Mouse (Mus musculus): ENCODE results near the gene Actr1b. TPM values are rescaled to one million over a fixed set of nuclear protein-coding genes. Genes with fewer than 3 reads are reported as not detected.
"Not testable (repeated sequence)": the region's sequence is repeated elsewhere in the genome, so short reads cannot be mapped to it uniquely, and the experiment has no call there.

Gene Actr1b
- polyA plus RNA-seq, 1 experiment = 111 TPM

- DNase-seq = no peak
- TF ChIP-seq CTCF (IDR thresholded peaks at IDR 0.05; ENCODE audit: insufficient read depth, low read length) (no peak), POLR2A (IDR thresholded peaks at IDR 0.05; ENCODE audit: borderline replicate concordance, extremely low read depth, low read depth, low read length) (no peak)
- WGBS = 94% methylated on average over 39 of the region's 39 CpGs
- H3K4me1 ChIP-seq (ENCODE audit: control insufficient read depth, insufficient read depth, low read length) = no peaks in the 10 kb centered on the region
- H3K4me3 ChIP-seq (replicated peaks; ENCODE audit: extremely low read depth, low read depth, low read length) = no peak within 1 kb of the TSS
These were observed 31.4 kb downstream of the Actr1b start, which contains the start of gene Fam178b for GRCm38 (mm10) chr1:36682620-36683355. Fam178b (minus strand) TSS chr1:36683183.

DNA sequence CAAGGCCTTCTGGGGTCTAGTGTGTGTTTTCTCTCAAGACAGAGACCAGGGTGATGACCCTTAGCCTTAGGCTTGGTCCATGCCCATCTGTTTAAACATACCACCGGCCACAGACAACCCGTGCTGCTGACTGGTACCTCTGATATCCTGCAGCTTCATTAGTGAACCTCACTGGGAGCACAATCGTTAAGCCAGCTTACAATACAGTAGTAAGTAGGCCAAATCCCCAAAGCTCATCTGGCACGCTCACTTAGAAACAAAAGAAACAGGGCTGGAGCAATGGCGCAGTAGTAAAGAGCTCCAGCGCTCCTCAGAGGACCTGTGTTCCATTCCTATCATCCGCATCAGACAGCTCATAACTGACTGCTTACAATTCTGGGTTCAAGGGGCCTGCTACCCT is 33.3 kb downstream of the Actr1b start:
- Histone ChIP-seq H3K4me1 (ENCODE audit: control insufficient read depth, insufficient read depth, low read length) (no peaks in the 10 kb centered on the region), H3K4me3 (replicated peaks; ENCODE audit: extremely low read depth, low read depth, low read length) (no peak overlapping the region)
- WGBS = 80% methylated on average over 7 of the region's 7 CpGs
- no peak for DNase-seq
- no peak for TF ChIP-seq CTCF (IDR thresholded peaks at IDR 0.05; ENCODE audit: insufficient read depth, low read length)
- no peak for TF ChIP-seq POLR2A (IDR thresholded peaks at IDR 0.05; ENCODE audit: borderline replicate concordance, extremely low read depth, low read depth, low read length)

DNA sequence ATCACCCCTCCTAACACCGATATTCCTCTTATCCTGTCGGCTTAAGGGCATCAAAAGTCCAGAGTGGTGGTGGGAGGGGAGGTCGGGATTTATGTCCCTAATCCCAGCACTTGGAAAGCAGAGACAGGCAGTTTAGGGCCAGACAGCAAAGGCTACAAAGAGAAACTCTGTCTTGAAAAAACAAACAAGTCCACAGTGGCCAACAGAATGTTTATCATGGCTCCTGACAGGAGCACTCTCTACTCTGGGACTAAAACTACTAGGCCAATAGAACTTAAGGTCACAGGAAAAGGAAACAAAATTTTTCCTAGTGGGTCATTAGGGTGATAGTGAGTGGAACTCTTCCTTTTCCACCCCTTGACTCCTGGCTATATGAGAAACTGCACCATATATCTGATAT is 39.3 kb downstream of the Actr1b start:
- DNase-seq = no peak
- Histone ChIP-seq H3K4me3 (replicated peaks; ENCODE audit: extremely low read depth, low read depth, low read length) (no peak overlapping the region), H3K4me1 (ENCODE audit: control insufficient read depth, insufficient read depth, low read length) (no peaks in the 10 kb centered on the region)
- 31% methylated on average over 3 of the region's 3 CpGs for WGBS
- TF ChIP-seq POLR2A (IDR thresholded peaks at IDR 0.05; ENCODE audit: borderline replicate concordance, extremely low read depth, low read depth, low read length) (no peak), CTCF (IDR thresholded peaks at IDR 0.05; ENCODE audit: insufficient read depth, low read length) (no peak)

DNA sequence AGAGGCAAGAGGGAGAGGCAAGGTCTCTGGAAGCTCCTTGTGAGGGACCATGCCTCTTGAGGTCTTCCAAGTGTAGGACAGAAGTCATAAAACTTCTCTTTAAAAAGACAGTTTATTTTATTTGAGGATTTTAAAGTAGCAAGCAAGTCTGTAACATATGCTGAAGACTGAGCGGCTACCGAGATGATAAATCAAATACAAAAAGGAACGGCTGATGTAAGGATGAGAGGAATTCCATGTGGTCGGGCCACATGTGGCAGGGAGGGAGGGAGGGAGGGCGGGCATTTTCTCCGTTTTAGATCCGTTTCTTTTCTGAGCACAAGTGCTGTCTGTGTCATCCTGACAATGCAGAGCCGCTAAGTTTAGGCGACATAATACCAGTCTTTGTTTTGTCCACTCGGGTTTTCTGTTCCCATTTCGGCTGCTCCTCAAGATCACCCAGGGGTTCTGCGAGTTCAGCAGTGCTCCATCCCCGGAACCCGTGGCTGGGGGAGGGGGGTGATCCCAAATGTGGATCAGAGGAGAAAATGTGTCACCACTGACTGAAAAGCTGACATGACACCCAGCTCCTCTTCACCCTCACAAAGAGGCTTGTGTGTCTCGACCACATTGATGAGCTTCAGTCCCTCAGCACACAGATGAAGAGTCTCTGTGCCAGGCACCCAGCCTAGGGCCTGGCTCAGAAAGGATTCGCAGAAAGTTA is 41.4 kb downstream of the Actr1b start:
- TF ChIP-seq CTCF (IDR thresholded peaks at IDR 0.05; ENCODE audit: insufficient read depth, low read length) (no peak), POLR2A (IDR thresholded peaks at IDR 0.05; ENCODE audit: borderline replicate concordance, extremely low read depth, low read depth, low read length) (no peak)
- 57% methylated on average over 16 of the region's 16 CpGs for WGBS
- no peak for DNase-seq
- Histone ChIP-seq H3K4me1 (ENCODE audit: control insufficient read depth, insufficient read depth, low read length) (no peaks in the 10 kb centered on the region), H3K4me3 (replicated peaks; ENCODE audit: extremely low read depth, low read depth, low read length) (no peak overlapping the region)

DNA sequence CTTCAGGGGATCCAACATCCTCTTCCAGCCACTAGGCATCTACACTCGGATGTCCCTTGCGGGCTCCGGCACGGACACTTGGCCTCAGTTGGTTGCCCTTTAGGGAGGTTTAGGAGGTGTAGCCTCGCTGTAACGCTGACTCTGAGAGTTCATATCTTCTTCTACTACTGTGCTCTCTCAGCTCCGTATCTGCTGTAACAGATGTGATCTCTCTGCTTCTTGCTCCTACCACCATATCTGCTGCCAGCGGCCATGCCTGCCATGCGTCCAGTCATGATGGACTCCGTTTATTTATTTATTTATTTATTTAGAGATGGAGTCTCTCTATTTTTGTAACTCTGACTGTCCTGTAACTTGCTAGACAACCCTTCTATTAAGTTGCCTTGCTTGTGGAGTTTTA is 43.0 kb downstream of the Actr1b start:
- Histone ChIP-seq H3K4me3 (replicated peaks; ENCODE audit: extremely low read depth, low read depth, low read length) (no peak overlapping the region), H3K4me1 (ENCODE audit: control insufficient read depth, insufficient read depth, low read length) (no peaks in the 10 kb centered on the region)
- TF ChIP-seq POLR2A (IDR thresholded peaks at IDR 0.05; ENCODE audit: borderline replicate concordance, extremely low read depth, low read depth, low read length) (no peak), CTCF (IDR thresholded peaks at IDR 0.05; ENCODE audit: insufficient read depth, low read length) (no peak)
- no peak for DNase-seq
- 90% methylated on average over 10 of the region's 10 CpGs for WGBS

DNA sequence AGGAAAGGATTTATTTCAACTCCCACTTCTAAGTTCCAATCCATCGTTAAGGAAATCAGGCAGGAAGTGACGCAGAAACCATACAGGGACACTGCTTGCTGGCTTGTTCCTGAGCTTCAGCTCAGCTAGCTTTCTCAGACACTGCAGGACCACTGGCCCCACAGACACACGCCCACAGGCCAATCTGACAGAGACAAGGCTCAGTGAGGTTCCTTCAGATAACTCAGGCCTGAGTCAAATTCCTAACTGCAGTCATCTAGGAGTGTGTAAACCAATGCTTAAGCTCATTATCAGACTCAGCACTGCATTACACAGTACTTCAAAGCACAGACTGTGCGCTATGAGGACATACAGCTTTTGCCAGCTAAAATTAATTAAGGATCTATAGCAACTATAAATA is 44.0 kb downstream of the Actr1b start:
- Histone ChIP-seq H3K4me1 (ENCODE audit: control insufficient read depth, insufficient read depth, low read length) (no peaks in the 10 kb centered on the region), H3K4me3 (replicated peaks; ENCODE audit: extremely low read depth, low read depth, low read length) (no peak overlapping the region)
- WGBS = 61% methylated on average over 4 of the region's 4 CpGs
- no peak for DNase-seq
- no peak for TF ChIP-seq CTCF (IDR thresholded peaks at IDR 0.05; ENCODE audit: insufficient read depth, low read length)
- TF ChIP-seq POLR2A (IDR thresholded peaks at IDR 0.05; ENCODE audit: borderline replicate concordance, extremely low read depth, low read depth, low read length) = no peak

- DNase-seq; H3K4me3 ChIP-seq (replicated peaks; ENCODE audit: extremely low read depth, low read depth, low read length); H3K4me1 ChIP-seq (ENCODE audit: control insufficient read depth, insufficient read depth, low read length): not testable (repeated sequence)
- 78% methylated on average over 4 of the region's 4 CpGs for whole genome bisulfite sequencing
These were observed 46.2 kb downstream of the Actr1b start for GRCm38 (mm10) chr1:36668007-36668406.

- Histone ChIP-seq H3K4me1 (ENCODE audit: control insufficient read depth, insufficient read depth, low read length) (no peaks in the 10 kb centered on the region), H3K4me3 (replicated peaks; ENCODE audit: extremely low read depth, low read depth, low read length) (no peak overlapping the region)
- no peak for DNase-seq
- WGBS = 67% methylated on average over 4 of the region's 4 CpGs
- TF ChIP-seq CTCF (IDR thresholded peaks at IDR 0.05; ENCODE audit: insufficient read depth, low read length) = no peak
- no peak for TF ChIP-seq POLR2A (IDR thresholded peaks at IDR 0.05; ENCODE audit: borderline replicate concordance, extremely low read depth, low read depth, low read length)
These were observed 48.3 kb downstream of the Actr1b start for GRCm38 (mm10) chr1:36665934-36666333.

GRCm38 (mm10) chr1:36665165-36665723 is 49.0 kb downstream of the Actr1b start:
- DNase-seq = no peak

GRCm38 (mm10) chr1:36664457-36664856 is 49.8 kb downstream of the Actr1b start:
- 43% methylated on average over 4 of the region's 4 CpGs for WGBS
- no peak overlapping the region for H3K4me3 ChIP-seq (replicated peaks; ENCODE audit: extremely low read depth, low read depth, low read length)
- TF ChIP-seq POLR2A (IDR thresholded peaks at IDR 0.05; ENCODE audit: borderline replicate concordance, extremely low read depth, low read depth, low read length) = no peak
- TF ChIP-seq CTCF (IDR thresholded peaks at IDR 0.05; ENCODE audit: insufficient read depth, low read length) = no peak
- peak; percentile 5 for DNase-seq
- H3K4me1 ChIP-seq (ENCODE audit: control insufficient read depth, insufficient read depth, low read length) = no peaks in the 10 kb centered on the region

More at GRCm38 (mm10) chr1:36665165-36665723, 49.0 kb downstream of the Actr1b start:
- H3K4me1 ChIP-seq (ENCODE audit: control insufficient read depth, insufficient read depth, low read length) = no peaks in the 10 kb centered on the region
- no peak overlapping the region for H3K4me3 ChIP-seq (replicated peaks; ENCODE audit: extremely low read depth, low read depth, low read length)
- 79% methylated on average over 11 of the region's 11 CpGs for WGBS
- no peak for TF ChIP-seq CTCF (IDR thresholded peaks at IDR 0.05; ENCODE audit: insufficient read depth, low read length)
- TF ChIP-seq POLR2A (IDR thresholded peaks at IDR 0.05; ENCODE audit: borderline replicate concordance, extremely low read depth, low read depth, low read length) = no peak
